ENCODE assay signal across 18 mouse cellular contexts in the genomic region with DNA sequence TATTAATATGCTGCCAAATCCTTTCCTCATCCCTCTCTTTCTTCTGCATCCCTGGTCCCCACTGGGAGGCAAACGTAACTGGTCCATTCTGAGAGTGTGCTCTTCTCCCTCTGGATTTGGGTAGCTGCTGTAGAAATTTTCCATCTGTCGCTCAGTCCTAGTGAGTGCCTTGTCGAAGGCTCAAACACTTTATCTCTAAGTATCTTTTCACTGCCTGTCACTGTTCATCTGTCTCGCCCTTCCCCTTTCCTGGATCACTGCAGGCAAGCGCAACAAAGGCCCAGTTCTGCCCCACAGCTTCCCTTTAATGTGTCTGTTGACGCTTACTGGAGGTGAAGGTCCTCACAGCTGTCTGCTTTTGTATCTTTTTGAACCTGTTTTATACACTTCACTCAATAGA. TPM values are rescaled to one million over a fixed set of nuclear protein-coding genes. Genes with fewer than 3 reads are reported as not detected.
DNase-seq lines count a peak whose midpoint lies in the region; ATAC-seq lines count a peak whose summit lies in the region.
"Had no signal": no experiment of that assay in that cellular context is flagged by ENCODE, and none has a peak within 500 bp of the region (broad histone marks: within the 10 kb centered on the region; RNA-seq: fewer than 3 reads in every experiment).

No protein-coding gene starts in this region.

- peak overlapping the region; percentile 9 to 79; a peak in 3 of 4 replicates for H3K27ac ChIP-seq in heart, embryonic 14.5 days (replicated peaks in 1 of 2; ENCODE audit: control insufficient read depth in 1 of 2, insufficient read depth in 1 of 2, low read depth in 2 of 2, low read length in 2 of 2)
- no peak overlapping the region for H3K27ac ChIP-seq in hindbrain, embryonic 12.5 days
- peak overlapping the region; percentile 2; the same call in 1 of the 2 replicates for H3K27ac ChIP-seq in midbrain, embryonic 12.5 days (replicated peaks)
- H3K27ac ChIP-seq: intestine, embryonic 15.5 days had no signal

- no peak for DNase-seq in heart, postnatal 36 days
- peak; percentile 63 for DNase-seq in MEL-GATA-1-ER (ENCODE audit: extremely low read depth, low read depth)
- no peak for DNase-seq in ovary, postnatal 36 days (ENCODE audit: low spot score)
- no peak for DNase-seq in embryo, embryonic 11 days
- DNase-seq: adrenal gland, postnatal 14 days; cerebellum, adult 11 months; gastrocnemius, postnatal 10 days; kidney, postnatal 4 days; liver; right cerebral cortex, postnatal 4 days had no signal

- no peak overlapping the region for H3K4me2 ChIP-seq in heart, embryonic 14.5 days (ENCODE audit: low read length)
- H3K4me2 ChIP-seq in hindbrain, embryonic 12.5 days (replicated peaks): no peak overlapping the region
- no peak overlapping the region for H3K4me2 ChIP-seq in midbrain, embryonic 12.5 days (replicated peaks)
- H3K4me2 ChIP-seq: intestine, embryonic 15.5 days had no signal

- intact Hi-C loops in heart, postnatal 36 days (cut with DNase I): no loop called here

- 0 out of 2 replicates have a peak overlapping the region, but pooled peaks have one; percentile 21 for H3K9ac ChIP-seq in heart, embryonic 14.5 days (ENCODE audit: low read length)
- no peak overlapping the region for H3K9ac ChIP-seq in hindbrain, embryonic 12.5 days
- no peak overlapping the region for H3K9ac ChIP-seq in midbrain, embryonic 12.5 days (replicated peaks)
- H3K9ac ChIP-seq: intestine, embryonic 15.5 days had no signal

- ATAC-seq in heart, embryonic 14.5 days (ENCODE audit: insufficient number of reproducible peaks, insufficient read depth, low FRiP score, low read depth): no peak
- peak; percentile 56; the same call in 1 of the 2 replicates for ATAC-seq in hindbrain, embryonic 12.5 days (ENCODE audit: low FRiP score)
- peak; percentile 85 for ATAC-seq in midbrain, embryonic 12.5 days (ENCODE audit: low FRiP score, low read depth)
- ATAC-seq: intestine, embryonic 15.5 days had no signal

- H3K27me3 ChIP-seq in heart, embryonic 14.5 days (ENCODE audit: control insufficient read depth, insufficient read depth, low read length): no peaks in the 10 kb centered on the region
- H3K27me3 ChIP-seq in hindbrain, embryonic 12.5 days: no peaks in the 10 kb centered on the region
- no peaks in the 10 kb centered on the region for H3K27me3 ChIP-seq in midbrain, embryonic 12.5 days
- H3K27me3 ChIP-seq: intestine, embryonic 15.5 days had no signal

- 25% methylated on average over 6 of the region's 6 CpGs for WGBS in heart, embryonic 14.5 days
- WGBS in hindbrain, embryonic 12.5 days: 42% methylated on average over 6 of the region's 6 CpGs
- 43% methylated on average over 6 of the region's 6 CpGs for WGBS in midbrain, embryonic 12.5 days

- no peaks in the 10 kb centered on the region for H3K9me3 ChIP-seq in heart, embryonic 14.5 days (ENCODE audit: control insufficient read depth, low read length)
- H3K9me3 ChIP-seq in hindbrain, embryonic 12.5 days (replicated peaks): no peaks in the 10 kb centered on the region
- no peaks in the 10 kb centered on the region for H3K9me3 ChIP-seq in midbrain, embryonic 12.5 days
- H3K9me3 ChIP-seq: intestine, embryonic 15.5 days had no signal

- peaks cover 5 to 23% of the 10 kb centered on the region in 2 experiments for H3K4me1 ChIP-seq in heart, embryonic 14.5 days (ENCODE audit: control insufficient read depth in 2 of 2, insufficient read depth in 2 of 2, low read length in 2 of 2)
- H3K4me1 ChIP-seq in hindbrain, embryonic 12.5 days: no peaks in the 10 kb centered on the region
- H3K4me1 ChIP-seq in midbrain, embryonic 12.5 days: no peaks in the 10 kb centered on the region; the same call in 1 of the 2 replicates
- H3K4me1 ChIP-seq: intestine, embryonic 15.5 days had no signal

- peaks cover 90% of the 10 kb centered on the region for H3K36me3 ChIP-seq in heart, embryonic 14.5 days (ENCODE audit: control insufficient read depth, insufficient read depth, low read length)
- H3K36me3 ChIP-seq in hindbrain, embryonic 12.5 days: peaks cover 66% of the 10 kb centered on the region
- peaks cover 64% of the 10 kb centered on the region for H3K36me3 ChIP-seq in midbrain, embryonic 12.5 days

- H3K4me3 ChIP-seq in heart, embryonic 14.5 days (ENCODE audit: control insufficient read depth in 1 of 2, insufficient read depth in 1 of 2, low read depth in 1 of 2, low read length in 2 of 2): no peak overlapping the region
- no peak overlapping the region for H3K4me3 ChIP-seq in hindbrain, embryonic 12.5 days
- H3K4me3 ChIP-seq in midbrain, embryonic 12.5 days: no peak overlapping the region
- H3K4me3 ChIP-seq: intestine, embryonic 15.5 days had no signal

RNA-seq across cellular contexts. Expression of gene Ncstn, which starts 12.6 kb away (rescaled TPM):
- 120 TPM in 2 replicates for polyA plus RNA-seq in heart, embryonic 14.5 days (2014; fragmentation: Nextera tagmentation; extraction: Ambion mirVana)
- total RNA-seq in heart, postnatal 36 days (2021): 10 to 100 TPM; 45.5 to 50.1 TPM
- 128 and 132 TPM in 2 replicates for polyA plus RNA-seq in hindbrain, embryonic 12.5 days (2016; fragmentation: Nextera tagmentation; extraction: Ambion mirVana)
- polyA plus RNA-seq in midbrain, embryonic 12.5 days (2016; fragmentation: Nextera tagmentation; extraction: Ambion mirVana): 123 and 128 TPM in 2 replicates

RNA-seq across cellular contexts. Expression of gene Copa, which starts 12.9 kb away (rescaled TPM):
- 157 and 163 TPM in 2 replicates for polyA plus RNA-seq in heart, embryonic 14.5 days (2014; fragmentation: Nextera tagmentation; extraction: Ambion mirVana)
- 100 to 1,000 TPM; 112 to 113 TPM for total RNA-seq in heart, postnatal 36 days (2021)
- polyA plus RNA-seq in hindbrain, embryonic 12.5 days (2016; fragmentation: Nextera tagmentation; extraction: Ambion mirVana): 233 and 256 TPM in 2 replicates
- polyA plus RNA-seq in midbrain, embryonic 12.5 days (2016; fragmentation: Nextera tagmentation; extraction: Ambion mirVana): 219 and 220 TPM in 2 replicates

RNA-seq across cellular contexts. Expression of gene Pex19, which starts 31.4 kb away (rescaled TPM):
- polyA plus RNA-seq in heart, embryonic 14.5 days (2014; fragmentation: Nextera tagmentation; extraction: Ambion mirVana): 119 and 136 TPM in 2 replicates
- 100 to 1,000 TPM; 125 to 136 TPM for total RNA-seq in heart, postnatal 36 days (2021)
- 178 and 183 TPM in 2 replicates for polyA plus RNA-seq in hindbrain, embryonic 12.5 days (2016; fragmentation: Nextera tagmentation; extraction: Ambion mirVana)
- 168 and 185 TPM in 2 replicates for polyA plus RNA-seq in midbrain, embryonic 12.5 days (2016; fragmentation: Nextera tagmentation; extraction: Ambion mirVana)

RNA-seq across cellular contexts. Expression of gene Nhlh1, which starts 37.8 kb away (rescaled TPM):
- polyA plus RNA-seq in heart, embryonic 14.5 days (2014; fragmentation: Nextera tagmentation; extraction: Ambion mirVana): not detected in 2 replicates
- not detected for total RNA-seq in heart, postnatal 36 days (2021)
- 14.5 and 15.3 TPM in 2 replicates for polyA plus RNA-seq in hindbrain, embryonic 12.5 days (2016; fragmentation: Nextera tagmentation; extraction: Ambion mirVana)
- polyA plus RNA-seq in midbrain, embryonic 12.5 days (2016; fragmentation: Nextera tagmentation; extraction: Ambion mirVana): 11.1 and 11.5 TPM in 2 replicates
- total RNA-seq: adrenal gland, postnatal 14 days; gastrocnemius, postnatal 10 days; megakaryocyte progenitor cell, adult 5-6 weeks; neutrophil, adult 5-6 weeks had no signal
- polyA plus RNA-seq: stomach, embryonic 16.5 days; urinary bladder, adult 2 months had no signal

RNA-seq across cellular contexts. Expression of gene Dcaf8, which starts 52.7 kb away (rescaled TPM):
- polyA plus RNA-seq in heart, embryonic 14.5 days (2014; fragmentation: Nextera tagmentation; extraction: Ambion mirVana): 101 and 104 TPM in 2 replicates
- 100 to 1,000 TPM; 124 to 129 TPM for total RNA-seq in heart, postnatal 36 days (2021)
- polyA plus RNA-seq in hindbrain, embryonic 12.5 days (2016; fragmentation: Nextera tagmentation; extraction: Ambion mirVana): 136 and 137 TPM in 2 replicates
- 130 and 133 TPM in 2 replicates for polyA plus RNA-seq in midbrain, embryonic 12.5 days (2016; fragmentation: Nextera tagmentation; extraction: Ambion mirVana)
